Mouse (Mus musculus) MEL (cell line): Measurements from ENCODE around the gene Naa38. TPM values are rescaled to one million over a fixed set of nuclear protein-coding genes. Genes with fewer than 3 reads are reported as not detected.

Experiments used
- DNase-seq: peaks from one replicate; pipeline ENCODE4 v3.0.0; 2011; ENCODE audit warnings: low read depth, low spot score
- H3K27ac ChIP-seq: 2 replicates; pipeline ENCODE4 v1.5.1; 2012; ENCODE audit warnings: low read depth, mild to moderate bottlenecking, control low read depth, low read length, moderate library complexity; ENCODE audit not compliant: control insufficient read depth
- H3K27me3 ChIP-seq, 2 experiments: fragments of 150-350 bp in 1 of 2; sonication (generic) in 1 of 2; 2 replicates each; pipeline ENCODE4 v1.6.1; 2012; ENCODE audit warnings: low read length in 2 of 2, mild to moderate bottlenecking in 2 of 2, improper control_type of control experiment in 1 of 2, moderate library complexity in 1 of 2; ENCODE audit not compliant: insufficient read depth in 2 of 2, control insufficient read depth in 1 of 2
- H3K36me3 ChIP-seq, 2 experiments: 2 replicates each; pipeline ENCODE4 v1.6.1; 2012 to 2014; ENCODE audit warnings: low read length in 2 of 2, improper control_type of control experiment in 1 of 2, inconsistent platforms in 1 of 2, mild to moderate bottlenecking in 1 of 2; ENCODE audit not compliant: insufficient read depth in 2 of 2, control insufficient read depth in 1 of 2
- H3K4me1 ChIP-seq, 2 experiments: fragments of 150-350 bp in 1 of 2; sonication (generic) in 1 of 2; 2 replicates each; pipeline ENCODE4 v1.6.1; 2012; ENCODE audit warnings: low read length in 2 of 2, improper control_type of control experiment in 1 of 2, mild to moderate bottlenecking in 1 of 2; ENCODE audit not compliant: insufficient read depth in 2 of 2, control insufficient read depth in 1 of 2
- H3K4me3 ChIP-seq, 2 experiments: fragments of 150-350 bp in 1 of 2; sonication (generic) in 1 of 2; 2 replicates each; pipeline ENCODE4 v1.5.1; 2012; ENCODE audit warnings: low read depth in 2 of 2, low read length in 2 of 2, mild to moderate bottlenecking in 2 of 2, moderate library complexity in 2 of 2, control low read depth in 1 of 2, improper control_type of control experiment in 1 of 2; ENCODE audit not compliant: control insufficient read depth in 1 of 2, insufficient read depth in 1 of 2
- H3K79me2 ChIP-seq: 2 replicates; pipeline ENCODE4 v1.6.1; 2012; ENCODE audit warnings: mild to moderate bottlenecking, low read length, moderate library complexity; ENCODE audit not compliant: control insufficient read depth, poor library complexity, insufficient read depth
- H3K9ac ChIP-seq: 2 replicates; pipeline ENCODE4 v1.6.1; 2012; ENCODE audit warnings: low read depth, mild to moderate bottlenecking, control low read depth, low read length, moderate library complexity; ENCODE audit not compliant: control insufficient read depth, poor library complexity, severe bottlenecking
- H3K9me3 ChIP-seq: fragments of 150-350 bp; sonication (generic); replicated peaks from 2 replicates; pipeline ENCODE4 v1.6.1; 2012; ENCODE audit warnings: mild to moderate bottlenecking, low read length, improper control_type of control experiment, moderate library complexity; ENCODE audit not compliant: insufficient read depth
- BHLHE40 ChIP-seq: IDR thresholded peaks from 2 replicates; pipeline ENCODE4 v1.6.1; 2012; ENCODE audit warnings: low read depth, mild to moderate bottlenecking, inconsistent platforms, low read length, improper control_type of control experiment, borderline replicate concordance
- CHD1 ChIP-seq: IDR thresholded peaks from 2 replicates; pipeline ENCODE4 v1.6.1; 2012; ENCODE audit warnings: low read depth, mild to moderate bottlenecking, inconsistent platforms, low read length, improper control_type of control experiment
- CHD2 ChIP-seq: IDR thresholded peaks from 2 replicates; pipeline ENCODE4 v1.6.1; 2011; ENCODE audit warnings: low read length, improper control_type of control experiment
- CTCF ChIP-seq, 3 experiments: IDR thresholded peaks in 2 of 3; conservative IDR thresholded peaks in 1 of 3; 2 replicates each; pipeline ENCODE4 v1.5.1; 2011 to 2012; ENCODE audit warnings: low read length in 3 of 3, low read depth in 2 of 3, mild to moderate bottlenecking in 2 of 3, improper control_type of control experiment in 1 of 3, inconsistent platforms in 1 of 3, mixed read lengths in 1 of 3, moderate library complexity in 1 of 3; ENCODE audit not compliant: control insufficient read depth in 1 of 3, insufficient read depth in 1 of 3, poor library complexity in 1 of 3, severe bottlenecking in 1 of 3
- E2F4 ChIP-seq: IDR thresholded peaks from 2 replicates; pipeline ENCODE4 v1.6.1; 2011; ENCODE audit warnings: low read depth, low read length, improper control_type of control experiment, borderline replicate concordance
- EP300 ChIP-seq, 2 experiments: IDR thresholded peaks; 2 replicates each; pipeline ENCODE4 v1.6.1; 2011; ENCODE audit warnings: improper control_type of control experiment in 2 of 2, low read length in 2 of 2, low read depth in 1 of 2, mild to moderate bottlenecking in 1 of 2
- ETS1 ChIP-seq: IDR thresholded peaks from 2 replicates; pipeline ENCODE4 v1.6.1; 2012; ENCODE audit warnings: low read depth, mild to moderate bottlenecking, inconsistent platforms, low read length, improper control_type of control experiment, moderate library complexity
- GABPA ChIP-seq: IDR thresholded peaks from 2 replicates; pipeline ENCODE4 v1.6.1; 2012; ENCODE audit warnings: low read depth, mild to moderate bottlenecking, inconsistent platforms, low read length, improper control_type of control experiment, moderate library complexity
- GATA1 ChIP-seq: IDR thresholded peaks from 2 replicates; pipeline ENCODE4 v1.6.1; 2011; ENCODE audit warnings: low read depth, low read length, improper control_type of control experiment
- JUND ChIP-seq: IDR thresholded peaks from 2 replicates; pipeline ENCODE4 v1.6.1; 2011; ENCODE audit warnings: low read depth, mild to moderate bottlenecking, improper control_type of control experiment, low read length
- MAFK ChIP-seq: IDR thresholded peaks from 2 replicates; pipeline ENCODE4 v1.6.1; 2011; ENCODE audit warnings: low read depth, mild to moderate bottlenecking, low read length, improper control_type of control experiment, borderline replicate concordance
- MAX ChIP-seq: IDR thresholded peaks from 2 replicates; pipeline ENCODE4 v1.6.1; 2011; ENCODE audit warnings: low read length, improper control_type of control experiment
- MAZ ChIP-seq: IDR thresholded peaks from 2 replicates; pipeline ENCODE4 v1.6.1; 2012; ENCODE audit warnings: low read depth, mild to moderate bottlenecking, inconsistent platforms, low read length, improper control_type of control experiment
- MEF2A ChIP-seq: IDR thresholded peaks from 2 replicates; pipeline ENCODE4 v1.6.1; 2014; ENCODE audit warnings: low read depth, mild to moderate bottlenecking, inconsistent platforms, low read length, improper control_type of control experiment; ENCODE audit not compliant: poor library complexity, insufficient replicate concordance, severe bottlenecking; ENCODE audit errors: extremely low read depth
- MXI1 ChIP-seq: IDR thresholded peaks from 2 replicates; pipeline ENCODE4 v1.6.1; 2011; ENCODE audit warnings: mild to moderate bottlenecking, low read depth, low read length, improper control_type of control experiment
- NELFE ChIP-seq: IDR thresholded peaks from 2 replicates; pipeline ENCODE4 v1.6.1; 2011; ENCODE audit warnings: low read depth, low read length, improper control_type of control experiment
- NRF1 ChIP-seq: IDR thresholded peaks from 2 replicates; pipeline ENCODE4 v1.6.1; 2014; ENCODE audit warnings: low read depth, mild to moderate bottlenecking, inconsistent platforms, low read length, improper control_type of control experiment, moderate library complexity; ENCODE audit not compliant: poor library complexity, insufficient read depth, severe bottlenecking
- POLR2A ChIP-seq, 2 experiments: IDR thresholded peaks; 2 replicates each; pipeline ENCODE4 v1.6.1; 2011 to 2012; ENCODE audit warnings: low read length in 2 of 2, mild to moderate bottlenecking in 2 of 2, control low read depth in 1 of 2, improper control_type of control experiment in 1 of 2, low read depth in 1 of 2, moderate library complexity in 1 of 2; ENCODE audit not compliant: control insufficient read depth in 1 of 2, insufficient read depth in 1 of 2, poor library complexity in 1 of 2
- POLR2AphosphoS2 ChIP-seq: IDR thresholded peaks from 2 replicates; pipeline ENCODE4 v1.6.1; 2011; ENCODE audit warnings: low read length, improper control_type of control experiment
- RAD21 ChIP-seq: IDR thresholded peaks from 2 replicates; pipeline ENCODE4 v1.6.1; 2011; ENCODE audit warnings: mild to moderate bottlenecking, low read depth, low read length, improper control_type of control experiment
- RCOR1 ChIP-seq: IDR thresholded peaks from 2 replicates; pipeline ENCODE4 v1.6.1; 2012; ENCODE audit warnings: low read depth, mild to moderate bottlenecking, inconsistent platforms, low read length, improper control_type of control experiment
- SIN3A ChIP-seq: IDR thresholded peaks from 2 replicates; pipeline ENCODE4 v1.6.1; 2012; ENCODE audit warnings: low read length, improper control_type of control experiment, inconsistent platforms
- TAL1 ChIP-seq: IDR thresholded peaks from 2 replicates; pipeline ENCODE4 v1.6.1; 2012; ENCODE audit warnings: mild to moderate bottlenecking, inconsistent platforms, low read length, moderate library complexity, mixed read lengths
- USF1 ChIP-seq: IDR thresholded peaks from 2 replicates; pipeline ENCODE4 v1.6.1; 2014; ENCODE audit warnings: low read depth, mild to moderate bottlenecking, inconsistent platforms, low read length, improper control_type of control experiment, moderate library complexity
- USF2 ChIP-seq, 2 experiments: IDR thresholded peaks; 2 replicates each; pipeline ENCODE4 v1.6.1; 2011 to 2012; ENCODE audit warnings: improper control_type of control experiment in 2 of 2, low read length in 2 of 2, borderline replicate concordance in 1 of 2, inconsistent platforms in 1 of 2, low read depth in 1 of 2, mild to moderate bottlenecking in 1 of 2; ENCODE audit not compliant: insufficient read depth in 1 of 2
- ZC3H11A ChIP-seq: IDR thresholded peaks from 2 replicates; pipeline ENCODE4 v1.6.1; 2012; ENCODE audit warnings: low read depth, mild to moderate bottlenecking, inconsistent platforms, low read length, improper control_type of control experiment
- ZKSCAN1 ChIP-seq: IDR thresholded peaks from 2 replicates; pipeline ENCODE4 v1.6.1; 2012; ENCODE audit warnings: low read depth, mild to moderate bottlenecking, inconsistent platforms, low read length, improper control_type of control experiment, moderate library complexity
- ZMIZ1 ChIP-seq: IDR thresholded peaks from 2 replicates; pipeline ENCODE4 v1.6.1; 2012; ENCODE audit warnings: low read depth, mild to moderate bottlenecking, inconsistent platforms, low read length, improper control_type of control experiment, moderate library complexity
- polyA plus RNA-seq, 2 experiments: library from polyadenylated mRNA; stranded (reverse) in 1 of 2; unstranded in 1 of 2; fragments of >175 nt in 1 of 2; fragments of >200 nt in 1 of 2; gene quantifications; 2 replicates each; pipeline versions ENCODE4 v1.2.1 to v1.2.4; 2012; ENCODE audit warnings: low replicate concordance in 2 of 2, low read depth in 1 of 2; ENCODE audit not compliant: insufficient read length in 2 of 2, insufficient read depth in 1 of 2, missing spikeins in 1 of 2
- total RNA-seq: library from RNA; depleted of rRNA; stranded (reverse); fragments of 300-350 nt; gene quantifications from 2 replicates; pipeline ENCODE4 v1.2.3, GENCODE M21; 2012

Naa38 gene
- total and polyA plus RNA-seq, 3 experiments, result 173 to 190 TPM; not detected in 1

DNA sequence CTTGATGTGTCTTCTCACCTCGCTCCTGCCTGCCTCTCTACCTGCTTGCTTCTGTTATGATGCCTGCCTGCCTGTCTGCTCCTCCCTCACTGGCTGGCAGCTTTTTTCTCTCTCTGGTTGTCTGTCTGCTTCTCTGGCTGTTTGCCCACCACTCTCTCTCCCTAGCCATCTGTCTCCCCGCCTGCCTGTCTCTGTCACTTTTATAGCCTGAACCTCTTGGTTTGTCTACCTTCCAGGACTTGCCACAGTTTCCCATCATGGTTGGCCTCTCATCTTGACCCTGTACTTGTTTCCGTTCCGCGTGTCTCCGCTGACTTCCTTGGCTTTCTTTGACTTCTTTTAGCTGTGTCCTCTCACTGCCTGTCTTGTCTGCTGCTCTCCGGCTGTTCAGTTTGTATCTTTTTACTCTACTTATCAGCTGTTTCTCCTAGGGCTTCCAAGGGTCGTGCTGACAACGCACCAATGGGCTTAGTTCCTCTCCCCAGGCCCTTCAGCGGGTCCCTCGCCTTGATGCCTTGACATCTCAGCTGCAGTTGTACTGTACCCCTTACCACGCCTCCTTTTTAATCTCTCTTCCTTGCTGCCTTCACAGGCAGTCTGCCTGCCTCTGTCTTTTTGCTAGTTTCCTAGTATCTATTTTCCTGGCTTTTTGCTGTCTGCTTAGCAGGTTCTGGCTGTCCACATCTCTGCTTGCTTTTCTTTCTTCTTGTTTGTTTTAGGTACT, 23.1 kb upstream of the Naa38 start:
- peak overlapping the region; percentile 84 for H3K27ac ChIP-seq
- H3K9ac ChIP-seq, result peak overlapping the region; percentile 11
- peak; percentile 92 for DNase-seq
- no peaks in the 10 kb centered on the region for H3K27me3 ChIP-seq
- H3K4me3 ChIP-seq, result peak overlapping the region; percentile 2 to 22; a peak in 3 of 4 replicates
- peaks cover 13 to 30% of the 10 kb centered on the region in 2 experiments for H3K4me1 ChIP-seq
- H3K9me3 ChIP-seq, result no peaks in the 10 kb centered on the region
- no peak for TF ChIP-seq ZC3H11A
- peak in 1 of 2 experiments; percentile 54; a peak in 2 of 4 replicates for TF ChIP-seq POLR2A (IDR thresholded peaks at IDR 0.05; ENCODE audit: control insufficient read depth in 1 of 2, insufficient read depth in 1 of 2, low read depth in 1 of 2, low read length in 2 of 2, poor library complexity in 1 of 2)
- TF ChIP-seq SIN3A, result peak; percentile 96
- TF ChIP-seq POLR2AphosphoS2, result no peak
- peak; percentile 82 for TF ChIP-seq CHD1
- peak; percentile 1; the same call in 1 of the 2 replicates for TF ChIP-seq BHLHE40
- peak; percentile 95 for TF ChIP-seq ETS1
- no peak for TF ChIP-seq USF2 (IDR thresholded peaks at IDR 0.05; ENCODE audit: borderline replicate concordance in 1 of 2, insufficient read depth in 1 of 2, low read depth in 1 of 2, low read length in 2 of 2)
- no peak for TF ChIP-seq ZKSCAN1
- TF ChIP-seq TAL1, result no peak
- no peak for TF ChIP-seq RAD21
- TF ChIP-seq MAX, result peak; percentile 43; the same call in 1 of the 2 replicates
- no peak for TF ChIP-seq RCOR1
- no peak for TF ChIP-seq NELFE
- TF ChIP-seq EP300 (IDR thresholded peaks at IDR 0.05; ENCODE audit: low read depth in 1 of 2, low read length in 2 of 2), result 0 out of 4 replicates have a peak, but pooled peaks of 1 of the 2 experiments have one; percentile 7
- TF ChIP-seq JUND, result no peak
- no peak for TF ChIP-seq CHD2
- no peak for TF ChIP-seq E2F4
- peak; percentile 53 for TF ChIP-seq GATA1
- TF ChIP-seq NRF1, result no peak
- no peak for TF ChIP-seq USF1
- no peak for TF ChIP-seq MEF2A
- 0 out of 2 replicates have a peak, but pooled peaks have one; percentile 41 for TF ChIP-seq MAFK
- TF ChIP-seq MAZ, result no peak; the same call in 1 of the 2 replicates
- TF ChIP-seq MXI1, result peak; percentile 89
- no peak for TF ChIP-seq CTCF (IDR thresholded peaks at IDR 0.05 in 2 of 3, conservative IDR thresholded peaks at IDR 0.05 in 1 of 3; ENCODE audit: control insufficient read depth in 1 of 3, insufficient read depth in 1 of 3, low read depth in 2 of 3, low read length in 3 of 3, poor library complexity in 1 of 3, severe bottlenecking in 1 of 3)
- TF ChIP-seq ZMIZ1, result no peak; the same call in 1 of the 2 replicates
- no peak for TF ChIP-seq GABPA
- TF ChIP-seq, all 39 proteins: peak for 10
- peaks cover 0 to 26% of the 10 kb centered on the region in 2 experiments; a peak in 2 of 4 replicates for H3K36me3 ChIP-seq
- H3K79me2 ChIP-seq, result peaks cover 16% of the 10 kb centered on the region
